Mouse (Mus musculus): ENCODE measurements around the gene Msantd3.

Msantd3 gene

DNA sequence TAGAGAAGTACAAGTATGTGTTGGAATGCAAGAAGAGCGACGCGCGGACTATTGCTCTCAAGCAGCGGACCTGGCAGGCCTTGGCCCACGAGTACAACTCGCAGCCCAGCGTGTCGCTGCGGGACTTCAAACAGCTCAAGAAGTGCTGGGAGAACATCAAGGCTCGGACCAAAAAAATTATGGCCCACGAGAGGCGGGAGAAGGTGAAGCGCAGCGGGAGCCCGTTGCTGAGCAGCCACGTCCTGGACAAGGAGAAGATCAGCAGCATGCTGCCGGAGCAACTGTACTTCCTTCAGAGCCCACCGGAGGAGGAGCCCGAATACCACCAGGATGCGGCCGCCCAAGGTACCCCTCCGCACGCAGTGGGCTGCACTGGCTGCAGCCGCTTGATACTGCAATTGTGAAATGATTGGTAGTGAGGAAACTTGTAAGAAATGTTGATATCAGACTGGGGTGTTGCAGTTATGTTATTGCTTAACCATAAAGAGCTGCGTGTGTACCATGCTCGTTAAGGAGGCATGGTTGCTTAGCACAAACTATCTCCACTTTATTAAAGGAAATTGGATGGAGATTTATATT lies 12.8 kb downstream of the Msantd3 start:
- in situ Hi-C loops (cut with MboI, MseI) = loop anchor here (10.0 kb wide), 1 partner anchor 738 kb away; no protein-coding TSS in a partner anchor

DNA sequence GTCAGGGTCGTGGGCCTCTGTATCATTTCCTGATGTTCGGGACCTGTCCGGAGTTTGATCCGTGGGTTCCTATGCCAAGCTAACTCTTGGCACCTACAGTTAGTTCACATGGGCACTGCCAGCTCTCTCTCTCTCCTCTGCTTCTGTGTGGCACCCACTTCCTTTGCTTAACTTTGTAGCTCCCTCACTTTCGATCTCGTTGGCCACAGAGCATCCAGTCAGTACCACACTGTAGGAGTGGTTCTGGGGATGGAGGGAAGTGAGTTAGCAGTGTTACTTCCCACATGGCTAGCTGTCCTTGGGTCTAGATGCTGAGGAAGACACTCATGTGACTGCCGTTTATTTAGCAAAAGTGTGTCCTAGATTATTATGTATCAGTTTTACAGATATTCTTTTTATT lies 14.4 kb downstream of the Msantd3 start:
- in situ Hi-C loops (cut with MboI, MseI) = loop anchor here (10.0 kb wide), 1 partner anchor 739 kb away; no protein-coding TSS in a partner anchor

DNA sequence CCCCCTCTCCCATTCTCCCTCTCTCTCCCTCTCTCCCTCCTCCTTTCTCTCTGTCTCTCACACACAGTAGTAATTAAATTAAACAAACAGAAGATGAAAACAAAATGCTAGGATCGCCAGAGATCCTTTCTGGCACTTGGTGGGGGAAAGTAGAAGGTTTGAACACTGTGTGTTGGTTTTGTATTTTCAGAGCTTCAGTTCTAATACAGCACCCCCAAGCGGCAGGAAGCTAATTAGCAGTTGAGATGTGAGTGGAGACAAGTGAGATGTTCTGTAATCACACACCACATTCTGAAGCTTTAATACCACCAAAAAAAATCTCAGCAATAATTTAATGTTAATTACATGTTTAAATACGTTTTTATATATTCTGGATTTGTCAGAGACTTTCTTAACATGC lies 16.0 kb downstream of the Msantd3 start:
- in situ Hi-C loops (cut with MboI, MseI) = loop anchor here (10.0 kb wide), 1 partner anchor 741 kb away; no protein-coding TSS in a partner anchor

DNA sequence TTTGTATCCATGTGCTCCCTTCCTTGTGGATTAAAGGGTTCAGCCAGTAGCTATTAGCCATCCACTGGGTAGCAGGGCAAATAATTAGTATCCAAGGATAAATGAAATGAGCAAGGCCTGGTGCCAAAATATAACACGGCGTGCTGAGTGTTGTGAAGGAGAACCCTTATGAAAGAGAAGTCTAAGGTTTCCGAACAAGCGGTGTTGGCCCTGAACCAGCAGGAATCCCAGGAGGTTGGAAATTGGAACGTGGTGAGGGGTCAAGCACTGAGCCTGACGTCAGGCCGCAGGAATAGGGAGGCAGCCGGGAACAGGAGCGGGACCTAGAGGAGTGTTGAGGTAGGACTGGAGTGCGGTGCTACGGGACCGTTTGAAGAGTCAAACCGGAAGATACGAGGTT lies 19.9 kb downstream of the Msantd3 start:
- in situ Hi-C loops (cut with MboI, MseI) = loop anchor here (10.0 kb wide), 1 partner anchor 745 kb away; no protein-coding TSS in a partner anchor

DNA sequence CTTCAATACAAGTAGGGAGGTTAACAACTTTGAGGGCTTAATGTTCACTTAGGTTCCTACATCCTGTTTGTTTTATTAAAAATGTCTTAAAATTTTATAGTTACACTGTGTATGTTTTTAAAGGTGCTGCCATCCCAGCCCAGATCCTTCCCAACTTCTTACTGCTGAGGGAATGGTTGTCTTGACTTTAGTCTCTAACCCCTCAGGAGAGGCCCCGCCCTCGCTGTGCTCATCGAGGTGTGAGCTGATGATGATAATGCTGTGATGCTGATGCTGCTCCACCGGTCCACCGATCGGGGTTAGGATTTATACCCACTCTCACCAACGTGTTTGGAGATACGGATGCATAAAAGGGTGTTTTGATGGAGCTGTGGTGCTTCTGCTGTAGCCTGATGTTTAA lies 22.1 kb downstream of the Msantd3 start:
- in situ Hi-C loops (cut with MboI, MseI) = no loop called here

DNA sequence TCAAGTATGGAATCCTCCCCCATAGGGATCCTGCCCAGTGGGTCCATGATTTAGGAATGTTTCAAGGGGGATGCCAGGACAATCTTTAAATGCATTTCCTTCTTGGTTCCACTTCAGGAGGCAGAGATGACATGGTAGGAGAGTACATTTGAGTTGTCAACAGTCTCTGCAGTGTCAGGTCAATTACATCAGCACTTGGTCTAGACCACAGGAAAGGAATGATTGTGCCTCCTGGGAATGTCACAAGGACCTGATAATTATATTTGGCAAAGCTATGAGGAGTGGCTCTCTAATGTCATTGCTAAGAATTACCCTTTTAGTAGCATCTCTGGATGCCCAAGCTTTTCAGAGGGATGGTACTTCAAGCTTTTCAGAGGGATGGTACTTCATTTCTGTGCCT lies 25.2 kb downstream of the Msantd3 start:
- in situ Hi-C loops (cut with MboI, MseI) = no loop called here

DNA sequence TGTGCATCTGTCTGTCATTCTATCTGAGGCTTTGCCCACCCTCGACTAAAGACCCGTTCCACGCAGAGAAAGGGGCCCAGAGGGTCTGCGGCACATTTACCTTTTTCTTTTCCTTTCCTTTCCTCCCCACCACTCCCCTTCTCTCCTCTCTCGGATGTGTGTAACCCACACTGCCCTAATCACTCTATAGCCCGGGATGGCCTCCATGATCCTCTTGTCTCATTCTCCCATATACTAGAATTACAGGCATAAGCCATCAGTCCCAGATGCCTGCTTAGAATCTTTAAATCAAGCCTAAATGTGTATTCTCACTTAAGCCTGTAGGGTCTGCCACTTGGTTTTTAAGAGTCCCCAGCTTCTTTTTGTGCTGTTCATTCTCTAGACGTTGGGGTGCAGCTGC lies 36.6 kb downstream of the Msantd3 start:
- in situ Hi-C loops (cut with MboI, MseI) = no loop called here

DNA sequence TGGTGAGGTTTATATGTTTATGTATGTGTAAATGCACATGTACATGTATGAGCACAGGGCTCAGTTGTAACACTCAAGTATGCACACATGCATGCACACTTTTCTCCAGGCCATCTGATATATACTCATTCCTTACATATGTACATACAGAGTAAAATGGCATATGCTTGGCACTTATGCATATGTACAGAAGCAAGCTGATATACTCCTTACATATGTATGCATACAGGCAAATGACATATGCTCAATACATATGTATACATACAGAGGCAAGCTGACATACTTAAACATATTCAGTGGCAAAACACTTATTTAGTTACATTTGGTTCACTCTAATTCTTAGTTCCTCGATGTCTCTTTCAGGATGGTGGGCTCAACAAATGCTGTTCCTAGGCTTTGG lies 38.1 kb downstream of the Msantd3 start:
- in situ Hi-C loops (cut with MboI, MseI) = no loop called here

DNA sequence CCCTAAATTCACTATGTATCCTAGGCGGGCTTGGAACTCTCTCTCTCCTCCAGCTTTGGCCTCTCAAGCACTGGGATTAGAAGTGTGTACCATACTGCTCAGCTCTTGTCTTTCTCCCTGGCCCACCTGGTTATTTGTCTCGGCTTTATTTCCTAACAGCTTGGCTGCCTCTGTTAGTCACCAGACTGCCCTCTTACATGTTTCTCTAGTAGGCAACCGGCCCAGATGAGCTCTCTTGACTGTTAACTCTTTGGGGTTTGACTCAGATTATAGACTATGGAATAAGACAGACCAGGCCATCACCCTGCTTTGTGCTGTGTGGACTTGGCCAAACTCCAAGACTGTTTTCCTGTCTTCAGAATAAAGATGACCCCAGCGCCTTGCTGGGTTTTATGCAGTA lies 38.7 kb downstream of the Msantd3 start:
- in situ Hi-C loops (cut with MboI, MseI) = no loop called here

DNA sequence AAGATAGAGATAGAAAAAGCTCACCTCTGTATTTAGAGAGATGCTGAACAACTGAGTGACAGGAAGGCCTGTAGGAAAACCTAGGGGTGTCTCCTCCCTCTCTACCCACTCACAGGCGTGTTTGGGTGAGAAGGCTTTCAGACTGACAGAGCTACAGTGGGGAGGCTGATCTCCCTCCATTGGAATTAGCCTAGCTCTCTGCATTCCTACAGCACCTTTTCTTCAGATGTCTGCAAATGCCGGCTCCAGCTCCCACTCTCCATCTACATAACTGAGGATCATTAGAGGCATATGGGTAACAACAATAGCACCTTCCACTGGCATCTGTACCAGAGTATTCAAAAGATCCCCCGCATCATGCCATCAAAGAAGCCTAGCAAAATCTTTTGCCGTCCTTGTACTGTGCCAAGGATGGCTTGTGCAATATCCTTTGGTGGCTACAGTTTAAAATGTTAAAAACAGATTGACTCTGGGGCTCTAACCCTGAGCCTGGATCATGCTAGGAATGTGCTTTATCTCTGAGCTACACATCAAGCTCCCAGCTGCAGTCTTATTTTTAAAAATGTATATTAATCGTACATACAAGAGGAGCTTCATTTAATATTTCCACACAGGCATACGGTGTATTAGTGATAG lies 39.9 kb downstream of the Msantd3 start:
- in situ Hi-C loops (cut with MboI, MseI) = no loop called here

DNA sequence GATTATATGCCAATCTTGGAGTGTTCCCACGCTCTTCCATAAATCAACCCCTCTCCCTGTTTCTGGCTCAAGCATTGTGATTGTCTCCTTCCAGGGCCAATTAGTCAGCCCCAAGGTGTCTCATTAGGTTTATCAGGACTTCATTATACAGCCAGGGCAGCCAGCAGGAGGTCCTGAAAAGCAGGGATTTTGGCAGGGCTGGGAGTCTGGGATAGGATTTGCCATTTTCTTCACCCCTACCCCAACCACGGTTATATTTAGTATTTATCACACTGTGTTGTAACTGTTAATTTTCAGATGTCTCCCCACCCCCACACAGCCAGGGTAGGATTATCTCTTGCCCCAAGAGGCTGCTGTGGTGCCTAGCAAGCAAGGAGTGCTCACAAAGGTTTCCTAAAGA lies 41.5 kb downstream of the Msantd3 start:
- in situ Hi-C loops (cut with MboI, MseI) = no loop called here

DNA sequence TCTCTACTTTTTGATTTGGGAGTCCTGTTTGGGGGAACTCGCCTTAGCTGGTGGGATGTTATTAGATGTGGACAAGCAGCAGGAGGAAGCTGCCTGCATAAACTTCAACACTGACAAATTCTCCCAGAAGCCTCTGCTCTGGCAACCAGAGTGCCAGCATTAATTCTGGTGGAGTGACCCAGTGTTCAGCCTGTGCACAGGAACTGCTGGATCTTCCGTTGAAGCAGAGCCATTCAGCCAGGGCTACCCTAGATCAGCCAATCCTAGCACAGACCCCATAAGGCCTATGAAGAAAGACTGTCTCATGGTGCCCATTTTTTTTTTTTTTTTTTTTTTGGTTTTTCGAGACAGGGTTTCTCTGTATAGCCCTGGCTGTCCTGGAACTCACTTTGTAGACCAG lies 42.3 kb downstream of the Msantd3 start:
- in situ Hi-C loops (cut with MboI, MseI) = no loop called here

DNA sequence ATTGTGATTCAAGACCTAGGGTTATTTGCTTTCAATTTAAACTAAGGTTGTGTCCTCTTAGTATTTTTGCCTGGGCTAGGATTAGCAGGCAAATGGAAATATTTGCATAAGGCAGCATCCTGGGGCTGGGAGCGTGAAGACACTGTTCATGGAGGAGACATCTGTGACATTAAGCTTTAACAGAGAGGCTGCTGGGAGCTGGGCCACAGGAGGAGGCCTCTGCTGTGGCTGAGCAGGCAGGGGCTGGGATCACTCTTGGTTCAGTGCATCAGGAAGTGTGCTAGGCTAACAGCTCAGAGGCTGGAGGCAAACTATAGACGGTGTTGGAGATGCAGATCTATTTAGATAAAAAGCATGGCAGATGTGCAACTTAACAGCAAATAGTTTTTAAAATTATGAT lies 43.2 kb downstream of the Msantd3 start:
- in situ Hi-C loops (cut with MboI, MseI) = no loop called here

DNA sequence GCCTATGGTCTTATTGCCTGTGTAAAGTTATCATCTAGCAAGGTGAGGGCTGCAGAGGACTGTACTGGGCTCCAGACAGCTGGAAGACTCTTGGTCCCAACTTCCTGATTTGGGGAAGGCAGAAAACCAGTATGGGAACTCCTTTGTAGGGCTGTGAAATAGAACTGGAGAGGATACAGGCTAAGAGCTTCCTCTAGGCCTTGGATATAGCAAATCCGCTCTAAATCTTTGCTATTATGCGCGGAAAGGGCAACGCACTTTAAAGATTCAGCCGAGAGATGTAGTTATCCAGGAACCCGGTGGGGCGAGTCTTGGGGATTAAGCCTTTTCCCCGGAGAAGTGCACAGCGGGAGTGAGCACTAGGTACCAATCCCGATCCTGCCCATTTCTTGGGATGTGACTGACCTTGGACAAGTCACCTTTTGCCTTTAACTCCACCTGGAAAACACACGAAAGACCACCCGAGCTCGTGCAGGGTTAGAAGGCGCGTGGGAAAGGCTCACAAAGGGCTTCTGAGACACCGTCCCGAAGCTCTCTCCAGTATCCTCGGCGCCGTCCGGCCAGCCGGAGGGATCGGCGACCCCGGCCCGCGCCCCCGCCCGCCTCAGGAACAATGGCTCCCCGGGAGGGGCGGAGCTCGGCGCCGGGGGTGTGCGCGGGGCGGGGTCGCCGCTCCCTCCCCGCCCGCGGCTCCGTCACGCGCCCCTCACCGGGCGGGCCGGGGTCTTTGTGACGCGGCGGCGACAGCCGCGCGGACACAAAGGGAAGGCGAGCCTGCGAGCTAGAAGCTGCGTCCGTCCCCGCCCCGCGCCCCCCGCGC lies 44.9 kb downstream of the Msantd3 start, which contains the start of gene Tmeff1:
Gene Tmeff1 (plus strand): TSS at position 754 of the 820 bp plus-strand sequence.
- in situ Hi-C loops (cut with MboI, MseI) = no loop called here

DNA sequence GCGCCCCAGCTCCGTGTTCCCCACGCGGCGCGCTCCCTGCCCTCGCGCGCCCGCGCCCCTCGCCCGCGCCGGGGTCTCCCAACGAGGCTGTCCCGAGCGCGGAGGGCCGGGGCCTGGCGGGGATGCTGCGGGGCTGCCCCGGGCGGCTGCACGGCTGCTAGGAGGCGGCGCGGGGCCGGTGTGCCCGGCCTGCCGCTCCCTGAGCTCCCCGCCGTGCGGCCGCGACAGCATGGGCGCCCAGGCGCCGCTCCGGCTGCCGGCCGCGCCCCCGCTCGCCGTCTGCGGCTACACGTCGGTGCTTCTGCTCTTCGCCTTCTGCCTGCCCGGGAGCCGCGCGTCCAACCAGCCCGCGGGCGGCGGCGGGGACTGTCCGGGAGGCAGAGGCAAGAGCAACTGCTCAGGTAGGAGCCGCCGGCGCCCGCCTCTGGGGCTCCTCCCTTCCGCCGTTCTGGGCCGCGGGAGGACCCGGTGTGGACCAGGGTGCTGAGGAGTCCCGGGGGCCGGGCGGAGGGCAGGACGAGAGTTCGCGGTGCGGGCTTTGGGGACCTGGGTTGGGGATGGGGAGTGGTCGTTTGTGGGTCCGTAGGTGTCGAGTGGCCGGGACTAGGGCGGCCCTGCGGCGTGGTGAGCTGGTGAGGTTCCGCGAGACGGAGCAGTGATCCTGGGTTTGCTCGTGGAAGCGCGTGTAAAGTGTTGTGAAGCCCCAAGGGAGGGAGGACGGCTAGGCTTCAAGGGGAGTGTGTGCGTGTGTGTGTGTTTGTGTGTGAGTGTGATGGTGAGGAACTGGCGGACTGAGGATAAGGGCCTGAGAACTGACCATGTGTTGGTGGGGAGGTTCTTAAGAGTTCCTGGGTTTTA lies 45.7 kb downstream of the Msantd3 start:
- in situ Hi-C loops (cut with MboI, MseI) = no loop called here

DNA sequence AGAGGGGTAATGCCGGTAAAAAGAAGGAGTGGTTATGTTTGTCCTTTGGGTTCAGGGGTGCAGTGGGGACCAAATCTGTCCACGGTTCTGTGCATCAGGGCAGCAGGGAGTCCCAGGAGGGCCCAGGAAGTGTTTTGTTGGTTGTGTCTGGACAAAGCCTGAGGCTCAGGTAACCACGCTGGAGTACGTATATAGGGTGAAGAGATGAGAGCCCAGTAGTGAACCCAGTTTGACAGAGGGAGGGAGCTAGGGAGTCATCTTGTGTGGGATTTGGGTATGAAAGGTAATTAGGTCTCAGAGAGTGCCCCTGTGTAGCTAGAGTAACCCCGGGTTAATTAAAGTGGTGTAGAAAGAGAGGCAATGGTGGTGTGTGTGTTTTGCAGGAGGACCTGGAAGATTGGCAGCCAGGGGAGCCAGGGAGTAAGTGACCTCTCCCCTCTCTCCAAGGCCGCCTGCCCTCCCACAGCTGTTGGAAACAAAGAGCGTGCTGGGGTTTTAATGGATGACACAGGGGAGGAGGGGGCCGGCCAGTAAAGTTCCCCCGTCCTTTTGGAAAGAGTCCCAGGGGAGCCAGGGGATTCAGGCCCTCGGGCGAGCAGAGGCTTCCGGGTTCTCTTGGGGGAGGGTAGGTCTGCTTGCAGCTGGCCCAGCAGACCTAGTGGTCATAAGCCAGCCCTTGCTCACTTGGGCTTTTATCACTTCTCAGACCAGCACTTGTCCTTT lies 46.5 kb downstream of the Msantd3 start:
- in situ Hi-C loops (cut with MboI, MseI) = no loop called here

DNA sequence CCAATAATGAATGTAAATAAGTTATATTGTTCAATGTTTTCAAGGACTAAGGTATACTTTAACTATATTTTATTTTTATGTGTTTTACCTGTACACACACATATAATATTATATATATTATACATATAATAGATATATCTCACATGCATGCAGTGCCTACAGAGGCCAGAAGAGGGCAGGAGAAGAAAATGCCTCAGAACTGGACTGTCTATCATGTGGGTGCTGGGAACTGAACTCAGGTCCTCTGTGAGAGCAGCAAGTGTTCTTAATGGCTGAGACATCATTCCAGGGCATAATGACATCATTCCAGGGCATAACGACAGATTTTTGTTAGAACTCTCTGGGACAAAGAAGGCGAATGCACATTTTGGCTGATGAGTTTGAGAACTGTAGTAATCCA lies 47.8 kb downstream of the Msantd3 start:
- in situ Hi-C loops (cut with MboI, MseI) = no loop called here

DNA sequence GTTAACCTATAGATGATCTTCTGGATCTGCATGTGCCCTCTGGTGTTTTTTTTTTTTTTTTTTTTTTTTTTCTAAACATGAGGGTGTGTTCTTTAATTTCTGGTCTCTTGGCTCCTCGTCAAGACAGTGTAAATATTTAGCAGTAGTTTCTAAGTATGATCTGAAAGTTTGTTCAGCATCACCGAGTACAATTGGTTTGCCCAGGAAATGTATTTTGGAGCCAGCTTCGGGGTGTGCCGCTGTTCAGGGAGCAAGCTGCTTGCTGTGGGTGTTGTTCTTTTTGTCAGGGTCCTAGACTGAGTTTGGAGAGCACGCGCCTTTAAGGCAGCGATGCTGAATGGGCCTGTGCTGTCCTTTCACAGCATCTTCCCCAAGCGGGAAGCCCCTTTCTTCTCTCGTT lies 48.8 kb downstream of the Msantd3 start:
- in situ Hi-C loops (cut with MboI, MseI) = no loop called here

DNA sequence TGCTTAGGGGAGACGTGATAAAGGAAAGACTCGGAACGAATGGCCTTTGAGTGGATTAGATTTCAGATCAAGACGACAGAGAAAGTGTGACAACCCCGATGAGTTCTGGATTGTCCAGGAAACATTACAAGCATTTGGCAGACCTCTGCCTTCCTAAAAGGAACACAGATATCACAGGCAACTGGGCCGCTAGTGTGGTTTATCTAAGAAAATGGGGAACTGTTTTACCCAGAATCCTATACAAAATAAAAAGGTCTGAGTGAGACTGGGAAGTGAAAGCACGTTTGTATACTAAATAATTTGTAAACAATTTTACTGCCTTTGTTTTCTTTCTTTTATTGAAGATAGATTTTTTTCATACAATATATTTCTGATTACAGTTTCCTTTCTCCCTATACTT lies 51.1 kb downstream of the Msantd3 start:
- in situ Hi-C loops (cut with MboI, MseI) = no loop called here

DNA sequence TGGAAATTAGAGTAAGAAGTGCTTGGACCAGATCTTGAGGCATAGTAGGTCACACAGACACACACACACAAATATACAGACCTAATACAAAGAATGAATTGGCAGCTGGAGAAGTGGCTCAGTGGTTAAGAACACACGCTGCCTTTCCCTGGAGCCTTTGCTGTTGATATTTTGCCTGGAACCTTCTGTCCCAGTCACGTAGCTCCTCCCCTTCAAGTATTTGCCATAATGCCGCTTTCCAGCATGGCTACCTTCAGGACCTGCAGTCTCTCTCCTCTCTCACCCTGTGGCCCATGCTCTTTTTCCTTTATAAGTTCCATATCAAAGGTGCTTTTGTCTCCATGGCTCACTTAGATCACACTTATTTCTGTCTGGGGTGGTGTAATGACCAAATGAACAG lies 51.7 kb downstream of the Msantd3 start:
- in situ Hi-C loops (cut with MboI, MseI) = no loop called here

DNA sequence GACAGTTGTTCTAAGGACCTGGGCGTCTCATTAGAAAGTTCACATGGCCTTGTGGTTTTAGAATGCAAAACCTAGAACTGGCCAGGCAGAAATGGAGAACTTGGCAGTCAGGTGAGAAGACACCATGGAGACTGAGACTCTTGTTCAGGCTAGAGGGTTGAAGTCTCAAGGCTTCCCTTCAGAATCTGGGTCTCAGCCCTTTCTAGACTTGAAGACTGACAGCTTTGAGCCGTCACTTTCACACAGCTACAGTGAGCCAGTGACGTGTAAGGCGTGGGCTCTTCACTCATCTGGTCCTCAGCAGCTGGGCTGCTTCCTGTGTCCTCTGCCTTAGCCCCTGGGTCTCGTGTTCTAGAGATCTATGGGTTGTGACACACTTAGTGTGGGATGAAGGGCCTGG lies 52.6 kb downstream of the Msantd3 start:
- in situ Hi-C loops (cut with MboI, MseI) = no loop called here

All from T-helper 2 cell (primary cell).